Mouse (Mus musculus): ENCODE results near the gene Sec14l4. TPM values are rescaled to one million over a fixed set of nuclear protein-coding genes. Genes with fewer than 3 reads are reported as not detected.

Gene Sec14l4
- polyA plus RNA-seq, 1 experiment from 2014 or later: not detected

DNA sequence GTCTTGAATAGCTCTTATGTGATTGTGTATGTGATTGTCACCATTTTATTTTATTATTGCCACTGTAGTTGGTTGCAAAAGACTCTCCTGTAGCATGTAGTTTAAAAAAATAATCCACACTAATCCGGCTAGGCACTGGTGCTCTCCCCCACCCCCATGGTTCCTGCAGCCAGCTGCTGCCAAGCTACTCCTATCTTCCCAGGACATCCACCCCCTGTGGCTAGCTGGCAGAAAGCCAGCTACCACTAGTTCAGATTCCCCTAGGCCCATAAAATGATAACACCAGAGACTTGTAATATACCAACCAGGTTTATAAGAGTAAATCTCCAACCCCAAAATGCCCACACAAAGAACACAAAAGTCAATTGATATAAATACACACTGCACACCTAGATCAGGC is 55.0 kb downstream of the Sec14l4 start:
- 67% methylated on average over 1 of the region's 1 CpGs for WGBS
- ATAC-seq (ENCODE audit: low FRiP score) (no peak), DNase-seq (ENCODE audit: low spot score, missing footprints) (no peak)
- H3K27ac ChIP-seq (ENCODE audit: low read depth, low read length): no peak overlapping the region
- H3K36me3 ChIP-seq (ENCODE audit: control insufficient read depth, insufficient read depth, low read length): peaks cover 3% of the 10 kb centered on the region; the same call in 1 of the 2 replicates
- no peaks in the 10 kb centered on the region for H3K27me3 ChIP-seq (ENCODE audit: control insufficient read depth, insufficient read depth, low read length)
- H3K4me1 ChIP-seq (ENCODE audit: control insufficient read depth, insufficient read depth, low read length): no peaks in the 10 kb centered on the region
- H3K9ac ChIP-seq (ENCODE audit: low read length): no peak overlapping the region
- H3K4me3 ChIP-seq (ENCODE audit: low read depth, low read length): no peak overlapping the region
- H3K4me2 ChIP-seq: no peak overlapping the region
- no peaks in the 10 kb centered on the region for H3K9me3 ChIP-seq (ENCODE audit: control insufficient read depth, low read length)

DNA sequence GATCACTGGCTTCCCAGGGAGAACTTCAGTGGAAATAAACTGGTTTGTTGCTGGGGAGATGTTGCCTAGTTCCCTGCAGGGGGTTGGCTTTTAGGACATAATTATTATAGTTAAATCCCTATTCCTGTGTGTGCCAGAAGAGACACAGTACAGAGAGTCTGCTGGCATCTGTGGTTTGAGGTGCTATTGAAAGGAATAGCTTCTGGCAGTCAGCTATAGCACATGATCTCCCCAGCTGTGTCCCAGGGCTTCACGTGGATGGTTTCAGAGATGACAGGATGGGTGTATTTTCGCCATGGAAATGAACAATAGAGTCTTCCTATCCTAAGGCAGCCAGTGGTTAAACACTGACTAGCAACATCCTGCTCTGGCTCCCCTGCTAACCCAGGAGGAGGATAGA is 56.0 kb downstream of the Sec14l4 start:
- no peak overlapping the region for H3K4me3 ChIP-seq (ENCODE audit: low read depth, low read length)
- H3K4me2 ChIP-seq: no peak overlapping the region
- WGBS: 72% methylated on average over 2 of the region's 2 CpGs
- no peak for DNase-seq (ENCODE audit: low spot score, missing footprints)
- no peak overlapping the region for H3K27ac ChIP-seq (ENCODE audit: low read depth, low read length)
- peaks cover 6% of the 10 kb centered on the region; the same call in 1 of the 2 replicates for H3K36me3 ChIP-seq (ENCODE audit: control insufficient read depth, insufficient read depth, low read length)
- no peaks in the 10 kb centered on the region for H3K4me1 ChIP-seq (ENCODE audit: control insufficient read depth, insufficient read depth, low read length)
- no peaks in the 10 kb centered on the region for H3K9me3 ChIP-seq (ENCODE audit: control insufficient read depth, low read length)
- H3K27me3 ChIP-seq (ENCODE audit: control insufficient read depth, insufficient read depth, low read length): no peaks in the 10 kb centered on the region
- no peak for ATAC-seq (ENCODE audit: low FRiP score)
- H3K9ac ChIP-seq (ENCODE audit: low read length): no peak overlapping the region

DNA sequence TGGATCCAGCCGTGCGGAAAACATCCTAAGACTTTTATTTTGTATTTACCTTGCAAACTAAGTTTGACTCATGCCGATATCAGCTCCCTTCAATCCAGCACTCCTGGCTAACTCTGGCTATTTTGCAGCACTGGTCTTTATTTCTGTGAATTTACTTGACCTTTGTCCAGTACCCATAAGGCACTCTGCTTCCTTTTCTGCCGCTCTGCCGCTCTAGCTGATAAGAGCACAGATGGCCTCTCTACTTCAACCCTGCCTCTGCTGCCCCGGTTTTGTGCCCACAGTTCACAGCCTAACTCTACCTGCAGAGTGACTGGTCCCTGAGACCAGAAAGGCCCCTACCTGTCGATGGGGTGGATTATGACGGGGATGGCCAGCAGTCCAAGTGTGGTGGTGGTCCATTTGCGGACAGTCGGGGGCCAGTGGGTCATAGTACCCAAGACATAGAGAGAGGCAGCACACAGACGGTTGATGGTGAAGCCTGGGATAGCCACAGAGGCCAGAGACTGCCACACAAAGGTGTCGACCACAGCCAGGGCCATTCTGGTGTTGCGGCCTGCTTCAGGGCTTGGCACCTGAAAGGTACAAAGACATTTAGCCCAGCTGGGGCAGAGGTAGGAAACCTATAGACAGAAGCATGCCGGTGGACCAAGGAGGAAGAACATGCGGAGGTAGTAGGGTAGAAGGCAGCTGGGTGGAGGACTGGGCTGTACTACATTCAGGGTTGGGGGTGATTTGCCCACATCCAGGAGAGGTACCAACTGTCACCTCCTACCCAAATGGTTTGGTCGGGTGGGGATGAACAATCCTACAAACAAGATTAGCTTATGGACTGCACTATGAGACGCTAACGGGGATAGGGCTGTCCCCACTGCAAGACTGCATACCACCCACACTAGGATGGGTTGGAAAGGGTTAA is 62.5 kb downstream of the Sec14l4 start:
- no peak overlapping the region for H3K4me2 ChIP-seq
- no peak overlapping the region for H3K4me3 ChIP-seq (ENCODE audit: low read depth, low read length)
- peaks cover 6% of the 10 kb centered on the region; the same call in 1 of the 2 replicates for H3K36me3 ChIP-seq (ENCODE audit: control insufficient read depth, insufficient read depth, low read length)
- WGBS: 86% methylated on average over 18 of the region's 18 CpGs
- H3K27ac ChIP-seq (ENCODE audit: low read depth, low read length): no peak overlapping the region
- no peak for DNase-seq (ENCODE audit: low spot score, missing footprints)
- no peaks in the 10 kb centered on the region for H3K27me3 ChIP-seq (ENCODE audit: control insufficient read depth, insufficient read depth, low read length)
- H3K9me3 ChIP-seq (ENCODE audit: control insufficient read depth, low read length): no peaks in the 10 kb centered on the region
- no peak for ATAC-seq (ENCODE audit: low FRiP score)
- H3K4me1 ChIP-seq (ENCODE audit: control insufficient read depth, insufficient read depth, low read length): peaks cover 12% of the 10 kb centered on the region
- no peak overlapping the region for H3K9ac ChIP-seq (ENCODE audit: low read length)

DNA sequence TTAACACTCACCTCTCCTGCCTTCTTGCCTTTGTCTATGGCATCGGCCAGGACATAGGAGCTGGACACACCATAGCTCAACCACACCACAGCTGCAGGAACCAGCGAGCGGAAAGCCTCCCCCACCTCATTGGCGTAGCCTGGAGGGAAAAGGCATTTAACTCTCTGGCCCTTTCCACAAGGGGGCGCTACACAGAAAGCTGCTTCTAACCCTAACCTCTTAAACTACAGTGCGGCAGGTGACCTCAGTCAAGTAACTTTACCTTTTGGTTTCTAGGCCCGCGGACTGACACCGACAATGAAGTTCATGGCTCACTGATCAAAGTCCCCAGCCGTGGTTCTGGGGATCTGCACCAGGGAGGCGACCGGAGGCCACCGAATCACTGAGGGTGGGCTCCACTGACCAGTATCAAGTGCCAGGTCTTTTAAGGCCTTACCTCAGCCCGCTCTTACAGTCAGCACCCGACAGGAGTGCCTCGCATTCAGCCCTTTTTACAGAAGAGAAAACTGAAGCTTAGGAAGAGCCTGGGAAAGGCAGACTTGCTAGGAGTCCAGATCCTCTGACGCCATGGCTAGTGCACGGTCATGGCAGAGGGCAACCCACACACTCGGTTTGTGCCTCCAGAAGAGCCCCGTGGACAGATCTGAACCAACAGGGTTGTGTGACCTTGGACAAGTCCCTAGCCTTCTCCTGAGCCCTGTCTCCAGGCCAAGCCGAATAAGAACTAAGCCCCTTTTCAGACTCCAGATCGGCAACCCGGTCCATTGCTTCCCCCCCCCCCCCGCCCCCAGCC is 63.3 kb downstream of the Sec14l4 start:
- Histone ChIP-seq H3K36me3 (ENCODE audit: control insufficient read depth, insufficient read depth, low read length) (peaks cover 6% of the 10 kb centered on the region; the same call in 1 of the 2 replicates), H3K9ac (ENCODE audit: low read length) (peak overlapping the region; percentile 63), H3K4me2 (peak overlapping the region; percentile 57), H3K4me1 (ENCODE audit: control insufficient read depth, insufficient read depth, low read length) (peaks cover 12% of the 10 kb centered on the region), H3K27ac (ENCODE audit: low read depth, low read length) (no peak overlapping the region), H3K4me3 (ENCODE audit: low read depth, low read length) (peak overlapping the region; percentile 53), H3K9me3 (ENCODE audit: control insufficient read depth, low read length) (no peaks in the 10 kb centered on the region), H3K27me3 (ENCODE audit: control insufficient read depth, insufficient read depth, low read length) (no peaks in the 10 kb centered on the region)
- WGBS: 6% methylated on average over 23 of the region's 24 CpGs
- ATAC-seq (ENCODE audit: low FRiP score) (peak; percentile 1; the same call in 1 of the 2 replicates), DNase-seq (ENCODE audit: low spot score, missing footprints) (peak; percentile 94)

DNA sequence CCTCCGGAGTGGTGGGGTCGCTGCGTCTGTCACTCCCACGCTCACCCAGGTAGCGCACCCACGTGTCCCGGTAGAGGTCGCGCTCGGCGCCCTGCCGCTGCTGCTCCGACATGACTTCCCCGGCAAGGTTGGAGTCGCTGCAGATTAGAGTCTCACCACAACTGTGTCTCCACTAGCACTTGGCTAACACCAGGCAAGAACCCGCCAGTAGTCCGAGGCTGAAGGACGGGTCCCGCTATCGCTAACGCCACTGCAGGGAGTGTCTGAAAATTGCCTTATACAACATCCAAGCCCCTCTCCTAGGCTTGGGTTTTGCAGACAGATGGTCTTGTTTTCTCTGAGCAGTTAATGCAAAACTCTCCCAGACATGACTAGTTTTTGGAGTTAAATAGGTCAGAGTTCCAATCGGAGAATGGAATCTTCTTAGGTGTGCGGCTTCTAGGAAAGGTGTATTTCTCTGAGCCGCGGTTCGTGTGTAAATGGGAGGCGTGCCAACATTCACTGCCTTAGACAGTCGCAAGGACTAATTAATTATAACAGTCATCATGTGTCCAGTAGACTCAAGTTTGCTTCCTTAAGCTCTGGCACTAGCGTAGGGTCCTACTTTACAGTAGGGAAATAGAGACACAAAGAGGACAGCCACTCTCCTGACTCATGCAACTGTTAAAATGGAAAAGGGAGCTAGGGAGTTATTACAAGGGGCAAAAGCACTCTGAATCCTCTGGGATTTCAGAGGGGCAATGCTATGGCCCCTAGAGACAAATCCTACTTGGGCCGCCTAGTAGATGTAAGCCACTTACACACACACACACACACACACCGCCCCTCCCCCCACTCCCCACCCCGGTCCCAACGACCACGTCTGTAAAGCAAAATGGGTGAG is 64.2 kb downstream of the Sec14l4 start, which contains the start of gene Mtfp1:
Gene Mtfp1 (minus strand): TSS at position 275 of the 883 bp plus-strand sequence.
- Histone ChIP-seq H3K4me1 (ENCODE audit: control insufficient read depth, insufficient read depth, low read length) (peaks cover 12% of the 10 kb centered on the region), H3K27ac (ENCODE audit: low read depth, low read length) (peak within 1 kb of the TSS; percentile 62), H3K27me3 (ENCODE audit: control insufficient read depth, insufficient read depth, low read length) (no peaks in the 10 kb centered on the region), H3K4me3 (ENCODE audit: low read depth, low read length) (peak within 1 kb of the TSS; percentile 53), H3K9me3 (ENCODE audit: control insufficient read depth, low read length) (no peaks in the 10 kb centered on the region), H3K36me3 (ENCODE audit: control insufficient read depth, insufficient read depth, low read length) (peaks cover 6% of the 10 kb centered on the region; the same call in 1 of the 2 replicates), H3K4me2 (peak within 1 kb of the TSS; percentile 57), H3K9ac (ENCODE audit: low read length) (peak within 1 kb of the TSS; percentile 63)
- DNase-seq (ENCODE audit: low spot score, missing footprints) (peak; percentile 92), ATAC-seq (ENCODE audit: low FRiP score) (peak; percentile 19; the same call in 1 of the 2 replicates)
- WGBS: 8% methylated on average over 34 of the region's 34 CpGs

DNA sequence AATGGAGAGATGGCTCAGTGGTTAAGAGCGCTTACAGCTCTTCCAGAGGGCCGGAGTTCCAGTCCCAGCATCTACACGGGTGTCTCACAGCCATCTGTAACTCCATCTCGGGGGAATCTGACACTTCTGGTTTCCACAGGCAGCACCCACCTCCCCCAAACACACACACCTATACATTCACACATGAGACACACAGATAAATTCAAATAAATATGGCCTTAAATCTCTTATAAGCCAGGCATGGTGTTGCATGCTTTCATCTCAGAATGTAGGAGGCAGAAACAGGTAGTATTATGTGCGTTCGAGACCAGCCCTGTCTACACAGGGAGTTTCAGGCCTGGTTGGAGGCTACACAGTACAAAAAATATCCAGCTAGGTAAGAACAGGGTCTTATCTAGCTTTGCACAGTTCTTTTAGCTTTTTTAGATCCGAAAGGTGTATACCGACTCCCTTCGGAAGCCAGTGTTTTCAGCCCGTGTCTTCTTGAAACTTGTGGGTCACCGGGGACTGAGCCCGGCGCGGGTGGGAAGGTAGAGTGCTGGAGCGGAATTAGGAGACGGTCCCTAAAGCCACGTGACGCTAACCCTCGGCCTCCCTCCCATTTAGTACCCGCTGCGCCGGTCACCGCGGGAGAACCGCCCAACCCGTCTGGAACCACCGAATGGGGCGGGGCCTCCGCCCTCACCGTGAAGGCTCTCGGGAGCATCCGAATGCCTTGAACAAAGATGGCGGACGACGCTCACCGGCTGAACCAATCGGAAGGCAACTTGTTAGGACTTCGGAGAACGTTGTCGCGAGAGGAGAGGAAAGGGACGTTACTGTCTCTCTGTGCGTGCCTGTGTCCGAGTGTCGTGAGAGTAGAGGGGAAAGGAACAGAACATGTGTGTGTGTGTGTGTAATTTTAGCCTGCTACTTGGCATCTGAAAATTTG is 65.1 kb downstream of the Sec14l4 start:
- peak overlapping the region; percentile 44 for H3K4me3 ChIP-seq (ENCODE audit: low read depth, low read length)
- H3K9ac ChIP-seq (ENCODE audit: low read length): peak overlapping the region; percentile 85
- DNase-seq (ENCODE audit: low spot score, missing footprints): peak; percentile 98
- ATAC-seq (ENCODE audit: low FRiP score): peak; percentile 96
- no peaks in the 10 kb centered on the region for H3K27me3 ChIP-seq (ENCODE audit: control insufficient read depth, insufficient read depth, low read length)
- H3K27ac ChIP-seq (ENCODE audit: low read depth, low read length): peak overlapping the region; percentile 62
- peak overlapping the region; percentile 72 for H3K4me2 ChIP-seq
- H3K36me3 ChIP-seq (ENCODE audit: control insufficient read depth, insufficient read depth, low read length): peaks cover 2% of the 10 kb centered on the region; the same call in 1 of the 2 replicates
- no peaks in the 10 kb centered on the region for H3K9me3 ChIP-seq (ENCODE audit: control insufficient read depth, low read length)
- H3K4me1 ChIP-seq (ENCODE audit: control insufficient read depth, insufficient read depth, low read length): peaks cover 12% of the 10 kb centered on the region
- WGBS: 2% methylated on average over 45 of the region's 45 CpGs

DNA sequence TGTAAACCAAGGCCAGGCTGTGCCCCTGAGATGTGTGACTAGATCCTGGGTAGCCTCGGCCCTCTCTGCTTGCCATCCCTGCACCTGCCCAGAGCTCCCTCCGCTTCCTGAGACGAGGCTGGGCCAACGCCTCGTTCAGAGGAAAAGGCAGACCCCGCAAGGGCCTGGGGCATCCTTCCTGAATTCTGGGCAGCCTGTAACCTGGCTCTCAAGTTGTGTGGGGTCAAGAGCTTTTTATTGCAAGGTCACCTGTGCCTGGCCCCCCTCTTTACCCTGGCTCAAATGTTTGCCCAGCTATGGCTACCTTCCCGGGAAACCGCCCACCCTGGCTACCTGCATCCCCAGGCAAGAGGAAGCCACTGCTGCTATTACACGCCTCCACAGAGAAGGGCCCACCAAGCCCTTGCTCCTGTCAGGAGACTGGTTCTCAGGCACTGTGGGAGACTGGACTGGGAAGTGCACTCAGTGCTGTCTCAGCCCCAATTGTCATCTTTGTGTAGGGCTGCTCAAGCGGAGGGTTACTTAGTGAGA is 65.9 kb downstream of the Sec14l4 start:
- H3K9ac ChIP-seq (ENCODE audit: low read length): peak overlapping the region; percentile 85
- ATAC-seq (ENCODE audit: low FRiP score) (peak; percentile 45), DNase-seq (ENCODE audit: low spot score, missing footprints) (peak; percentile 86)
- no peaks in the 10 kb centered on the region for H3K9me3 ChIP-seq (ENCODE audit: control insufficient read depth, low read length)
- H3K4me1 ChIP-seq (ENCODE audit: control insufficient read depth, insufficient read depth, low read length): peaks cover 12% of the 10 kb centered on the region
- H3K4me3 ChIP-seq (ENCODE audit: low read depth, low read length): peak overlapping the region; percentile 44
- WGBS: 30% methylated on average over 10 of the region's 10 CpGs
- peak overlapping the region; percentile 72 for H3K4me2 ChIP-seq
- H3K27me3 ChIP-seq (ENCODE audit: control insufficient read depth, insufficient read depth, low read length): no peaks in the 10 kb centered on the region
- H3K27ac ChIP-seq (ENCODE audit: low read depth, low read length): peak overlapping the region; percentile 56; the same call in 1 of the 2 replicates
- H3K36me3 ChIP-seq (ENCODE audit: control insufficient read depth, insufficient read depth, low read length): no peaks in the 10 kb centered on the region

Data from midbrain, embryonic 11.5 days (tissue).